Mouse (Mus musculus): ENCODE measurements at regions not wholly inside any gene's neighbourhood (a gene's known extent, or its start where the extent isn't known, plus 50 kb on each side); places are given as distances from the start of the nearest gene placed in this dataset.

DNA sequence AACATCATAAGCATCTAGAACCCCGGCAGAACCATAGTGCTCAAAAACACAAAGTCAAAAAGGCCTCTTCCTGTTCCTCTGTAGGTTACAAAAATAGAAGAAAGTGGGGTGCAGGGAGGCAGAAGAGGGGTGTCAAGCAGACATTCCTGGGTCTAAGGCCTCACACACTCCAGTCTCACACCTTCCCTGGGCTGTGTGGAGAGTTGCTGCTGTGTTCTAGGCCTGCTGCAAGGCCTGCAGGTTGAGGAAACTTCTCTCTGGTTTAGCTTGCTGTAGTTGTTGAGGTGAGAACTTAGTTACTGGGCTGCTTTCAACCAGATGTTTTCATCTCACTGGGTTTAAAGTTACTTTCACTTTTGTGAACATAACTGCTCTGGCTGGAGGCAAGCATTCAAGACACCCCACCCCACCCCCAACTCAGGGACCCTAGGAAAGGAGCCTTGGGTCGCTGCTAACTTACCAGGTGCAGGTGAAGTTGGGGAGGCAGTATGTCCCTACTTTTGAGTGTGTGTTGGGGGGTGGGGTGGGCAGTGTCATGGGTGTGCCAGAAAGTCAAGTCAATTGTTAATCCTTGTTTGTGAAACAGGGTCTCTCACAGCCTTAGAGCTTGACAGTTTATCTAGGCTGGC lies 81.5 kb upstream of the Eomes start:
- intact Hi-C loops (cut with DNase I): no loop called here
- DNase-seq (ENCODE audit: low spot score in 2 of 2): no peak

DNA sequence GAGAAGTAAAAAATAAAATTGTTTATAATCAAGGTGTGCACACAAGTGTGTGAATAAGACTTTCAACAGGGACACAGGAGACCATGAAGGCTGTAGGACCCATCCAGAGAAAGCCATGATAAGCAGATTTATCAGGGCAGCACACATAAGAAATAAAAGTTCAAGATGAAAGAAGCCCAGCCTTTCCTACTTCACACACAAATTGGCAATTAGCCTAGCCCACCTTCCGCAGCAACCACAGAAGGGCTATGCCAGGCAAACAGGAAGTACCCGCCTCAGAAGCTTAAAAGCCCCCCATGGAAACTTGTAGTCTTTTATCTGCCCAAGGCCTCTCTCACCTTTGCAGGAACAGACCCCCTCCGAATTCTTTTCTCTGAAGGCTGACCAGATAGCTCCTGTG lies 77.5 kb upstream of the Eomes start:
- intact Hi-C loops (cut with DNase I): no loop called here
- no peak for DNase-seq (ENCODE audit: low spot score in 2 of 2)

DNA sequence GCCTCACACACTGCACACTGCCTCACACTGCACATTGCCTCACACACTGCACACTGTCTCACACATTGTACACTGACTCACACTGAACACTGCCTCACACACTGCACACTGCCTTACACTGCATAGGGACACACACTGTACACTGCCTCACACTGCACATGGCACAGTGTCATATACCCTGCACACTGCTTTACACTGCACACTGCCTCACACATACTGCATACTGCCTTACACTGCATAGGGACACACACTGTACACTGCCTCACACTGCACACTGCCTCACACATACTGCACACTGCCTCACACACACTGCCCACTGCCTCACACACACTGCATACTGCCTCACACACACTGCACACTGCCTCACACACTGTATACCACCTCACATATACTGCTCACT lies 76.8 kb upstream of the Eomes start:
- intact Hi-C loops (cut with DNase I): no loop called here

DNA sequence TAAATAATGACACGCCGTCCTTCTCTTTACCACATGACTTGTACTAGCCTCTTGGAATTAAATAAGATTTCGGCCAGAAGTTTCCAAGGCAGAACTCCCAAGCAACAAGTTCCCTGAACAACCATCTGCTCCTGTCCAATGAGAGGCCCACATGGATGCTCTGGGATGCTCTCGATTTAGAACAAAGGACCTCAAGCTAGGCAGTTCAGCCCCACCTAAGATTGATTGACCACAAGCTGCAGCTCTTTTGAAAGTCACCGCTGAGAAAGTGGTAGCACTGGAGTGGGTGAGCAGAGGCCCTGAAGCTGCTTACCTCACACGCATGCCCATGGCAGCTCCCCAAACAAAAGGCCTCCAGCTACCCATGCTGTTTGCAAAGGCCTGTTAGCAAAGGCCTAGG lies 73.1 kb upstream of the Eomes start:
- intact Hi-C loops (cut with DNase I): no loop called here
- no peak for DNase-seq (ENCODE audit: low spot score in 2 of 2)

More for the DNA sequence above, 76.8 kb upstream of the Eomes start:
- no peak for DNase-seq (ENCODE audit: low spot score in 2 of 2)

DNA sequence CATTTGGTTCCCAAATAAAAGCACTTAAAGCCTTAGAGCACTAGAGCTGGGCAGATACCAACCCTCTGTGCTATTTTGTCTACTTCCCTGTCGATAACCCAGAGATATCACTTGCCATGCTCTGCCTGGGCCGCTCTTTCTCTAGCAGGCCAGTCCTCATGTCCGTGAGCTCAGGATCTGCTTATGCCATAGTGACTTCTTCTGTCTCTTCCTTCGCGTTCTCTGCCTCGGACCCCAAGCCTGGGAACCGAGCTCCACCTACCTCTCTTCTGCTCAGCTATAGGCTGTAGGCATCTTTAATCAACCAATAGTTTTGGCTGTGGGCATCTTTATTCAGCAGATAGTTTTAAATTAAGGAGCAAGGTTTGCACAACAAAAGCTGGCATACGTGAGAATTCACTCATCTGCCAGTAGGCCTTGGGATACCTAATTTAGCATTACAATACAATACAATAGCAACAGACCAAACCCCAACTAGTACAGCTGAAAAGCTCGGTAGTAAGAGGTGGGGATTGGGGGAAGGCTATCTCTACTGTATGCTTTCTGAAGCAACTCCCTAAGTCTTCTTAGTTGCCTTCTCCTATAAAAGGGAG lies 72.0 kb upstream of the Eomes start:
- intact Hi-C loops (cut with DNase I): no loop called here
- no peak for DNase-seq (ENCODE audit: low spot score in 2 of 2)

DNA sequence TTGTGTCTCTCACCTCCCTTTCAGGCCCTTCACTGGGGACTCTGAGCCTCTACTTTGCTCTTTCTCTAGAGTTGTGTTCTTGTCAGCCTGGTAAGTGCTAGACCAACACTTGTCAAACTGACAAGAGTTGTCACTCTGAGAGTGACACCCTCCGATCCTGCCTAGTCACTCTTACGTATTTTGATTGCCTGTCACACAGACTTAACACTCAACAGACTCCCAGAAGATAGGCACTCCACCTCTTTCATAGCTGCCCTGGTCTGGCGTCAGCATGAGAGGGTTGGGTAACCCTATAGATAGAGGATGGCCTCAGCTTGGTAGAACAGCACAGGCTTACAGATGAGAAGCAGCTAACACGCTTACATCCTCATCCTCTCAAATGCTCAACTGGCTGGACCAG lies 62.0 kb upstream of the Eomes start:
- intact Hi-C loops (cut with DNase I): no loop called here
- DNase-seq (ENCODE audit: low spot score in 2 of 2): no peak

DNA sequence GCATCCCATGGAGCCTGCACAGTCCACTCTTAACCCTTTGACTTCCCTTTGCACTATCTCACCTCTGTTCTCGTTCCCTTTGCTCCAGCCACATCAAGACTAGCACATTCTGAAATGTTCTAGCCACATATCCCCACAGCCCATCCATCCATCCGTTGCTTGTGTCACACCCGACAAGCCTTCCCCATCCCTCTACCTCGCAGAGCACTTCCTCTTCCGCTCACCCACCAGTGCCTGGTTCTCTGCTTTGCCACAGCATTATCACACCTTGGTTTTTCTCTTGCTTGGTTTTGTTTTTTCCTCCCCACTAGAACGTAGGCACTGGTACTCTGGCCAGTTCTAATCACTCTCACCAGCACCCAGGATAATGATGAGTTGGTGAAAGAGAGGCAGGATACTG lies 61.5 kb upstream of the Eomes start:
- intact Hi-C loops (cut with DNase I): no loop called here
- no peak for DNase-seq (ENCODE audit: low spot score in 2 of 2)

DNA sequence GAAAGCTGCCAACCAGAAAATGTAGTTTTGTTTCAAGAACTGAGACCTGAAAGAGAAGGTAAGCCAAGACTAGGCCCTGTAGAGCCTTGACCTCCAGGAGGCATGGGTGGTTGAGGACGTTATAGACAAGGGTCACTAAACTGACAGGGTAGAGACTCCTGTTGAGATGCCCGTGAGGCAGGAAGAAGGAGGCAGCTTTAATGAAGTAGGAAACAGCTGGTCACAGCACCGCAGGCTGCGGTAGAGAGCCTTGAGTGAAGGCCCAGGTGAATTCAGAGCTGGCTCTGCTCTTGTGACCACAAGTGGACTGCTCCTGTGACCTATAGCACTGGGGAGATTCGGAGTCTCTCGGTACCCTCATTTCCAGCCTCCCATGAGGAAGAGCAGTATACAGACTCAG lies 53.7 kb upstream of the Eomes start:
- DNase-seq (ENCODE audit: low spot score in 2 of 2): no peak
- intact Hi-C loops (cut with DNase I): no loop called here

Data from left cerebral cortex, postnatal 25 days (tissue).